Mouse (Mus musculus): Measurements from ENCODE around the gene Kcnh1. TPM values are rescaled to one million over a fixed set of nuclear protein-coding genes. Genes with fewer than 3 reads are reported as not detected.

The Kcnh1 gene
- total and polyA plus RNA-seq, 3 experiments: not detected

- peaks cover 0 to 3% of the 10 kb centered on the region in 2 experiments; a peak in 2 of 4 replicates for H3K4me1 ChIP-seq (ENCODE audit: control insufficient read depth in 1 of 2, insufficient read depth in 2 of 2)
- H3K27ac ChIP-seq (ENCODE audit: insufficient read depth, low read depth): no peak overlapping the region
- in situ Hi-C loops (cut with MboI; ENCODE audit: low pct_ligation_motif_present, low pct_unique_long_range_greater_than_20kb, low sequenced_read_pairs) (no loop called here), dilution Hi-C loops (cut with MboI; ENCODE audit: extremely low pct_ligation_motif_present, extremely low pct_unique_long_range_greater_than_20kb, low sequenced_read_pairs) (no loop called here)
- H3K9me3 ChIP-seq (replicated peaks; ENCODE audit: low read length): no peaks in the 10 kb centered on the region
- no peak for DNase-seq (ENCODE audit: extremely low read depth)
- H3K4me3 ChIP-seq (replicated peaks in 1 of 3; ENCODE audit: low read depth in 2 of 3, low read length in 2 of 3, poor library complexity in 1 of 3): no peak overlapping the region
- TF ChIP-seq TCF12 (IDR thresholded peaks at IDR 0.05; ENCODE audit: low read depth, low read length): no peak
- TF ChIP-seq RCOR1 (conservative IDR thresholded peaks at IDR 0.05; ENCODE audit: low read depth, low read length): no peak
- H3K27me3 ChIP-seq (replicated peaks): peaks cover 39% of the 10 kb centered on the region
- H3K9ac ChIP-seq (ENCODE audit: insufficient read depth, low read depth): no peak overlapping the region
- no peaks in the 10 kb centered on the region for H3K79me2 ChIP-seq (replicated peaks; ENCODE audit: control insufficient read depth, extremely low read depth, insufficient read depth, poor library complexity, severe bottlenecking)
- no peak overlapping the region for H3K4me2 ChIP-seq (ENCODE audit: insufficient read depth, low read depth, poor library complexity, severe bottlenecking)
- H3K36me3 ChIP-seq (replicated peaks in 1 of 2; ENCODE audit: control insufficient read depth in 1 of 2, insufficient read depth in 1 of 2, low read length in 1 of 2): no peaks in the 10 kb centered on the region
These were observed 294.5 kb downstream of the Kcnh1 start for GRCm38 (mm10) chr1:192485030-192485429.

GRCm38 (mm10) chr1:192487571-192487970, 297.0 kb downstream of the Kcnh1 start:
- in situ Hi-C loops (cut with MboI; ENCODE audit: low pct_ligation_motif_present, low pct_unique_long_range_greater_than_20kb, low sequenced_read_pairs) (no loop called here), dilution Hi-C loops (cut with MboI; ENCODE audit: extremely low pct_ligation_motif_present, extremely low pct_unique_long_range_greater_than_20kb, low sequenced_read_pairs) (no loop called here)
- H3K27ac ChIP-seq (ENCODE audit: insufficient read depth, low read depth): no peak overlapping the region
- no peak for DNase-seq (ENCODE audit: extremely low read depth)
- no peak for TF ChIP-seq CHD2 (IDR thresholded peaks at IDR 0.05; ENCODE audit: low read length)
- no peak for TF ChIP-seq NELFE (IDR thresholded peaks at IDR 0.05; ENCODE audit: low read depth, low read length)
- no peak for TF ChIP-seq ZMIZ1 (IDR thresholded peaks at IDR 0.05; ENCODE audit: low read depth, low read length)
- TF ChIP-seq CHD1 (IDR thresholded peaks at IDR 0.05; ENCODE audit: low read depth, low read length): no peak
- TF ChIP-seq ETS1 (conservative IDR thresholded peaks at IDR 0.05; ENCODE audit: low read depth, low read length): no peak
- no peak for TF ChIP-seq EP300 (IDR thresholded peaks at IDR 0.05; ENCODE audit: low read length)
- no peak for TF ChIP-seq ELF1 (IDR thresholded peaks at IDR 0.05; ENCODE audit: low read depth, low read length)
- TF ChIP-seq PAX5 (IDR thresholded peaks at IDR 0.05; ENCODE audit: low read length): no peak
- no peak for TF ChIP-seq USF1 (IDR thresholded peaks at IDR 0.05; ENCODE audit: low read depth, low read length)
- TF ChIP-seq MEF2A (IDR thresholded peaks at IDR 0.05; ENCODE audit: borderline replicate concordance, low read depth, low read length): no peak
- TF ChIP-seq UBTF (IDR thresholded peaks at IDR 0.05; ENCODE audit: low read depth, low read length): no peak
- no peak for TF ChIP-seq SIN3A (IDR thresholded peaks at IDR 0.05; ENCODE audit: low read length)
- no peak for TF ChIP-seq IRF4 (IDR thresholded peaks at IDR 0.05; ENCODE audit: low read depth, low read length)
- TF ChIP-seq MAZ (IDR thresholded peaks at IDR 0.05; ENCODE audit: low read depth, low read length): no peak
- no peak for TF ChIP-seq POLR2AphosphoS2 (IDR thresholded peaks at IDR 0.05; ENCODE audit: low read depth, low read length)
- TF ChIP-seq JUND (conservative IDR thresholded peaks at IDR 0.05; ENCODE audit: low read depth, low read length): no peak
- TF ChIP-seq NRF1 (IDR thresholded peaks at IDR 0.05; ENCODE audit: low read depth, low read length): no peak
- TF ChIP-seq MYC (IDR thresholded peaks at IDR 0.05; ENCODE audit: low read depth, low read length): no peak
- TF ChIP-seq BHLHE40 (IDR thresholded peaks at IDR 0.05; ENCODE audit: low read depth, low read length): no peak
- H3K27me3 ChIP-seq (replicated peaks): peaks cover 26% of the 10 kb centered on the region
- H3K9me3 ChIP-seq (replicated peaks; ENCODE audit: low read length): no peaks in the 10 kb centered on the region
- H3K4me1 ChIP-seq (ENCODE audit: control insufficient read depth in 1 of 2, insufficient read depth in 2 of 2): peaks cover 0 to 8% of the 10 kb centered on the region in 2 experiments; a peak in 2 of 4 replicates
- H3K4me2 ChIP-seq (ENCODE audit: insufficient read depth, low read depth, poor library complexity, severe bottlenecking): no peak overlapping the region
- no peak overlapping the region for H3K4me3 ChIP-seq (replicated peaks in 1 of 3; ENCODE audit: low read depth in 2 of 3, low read length in 2 of 3, poor library complexity in 1 of 3)
- no peaks in the 10 kb centered on the region for H3K79me2 ChIP-seq (replicated peaks; ENCODE audit: control insufficient read depth, extremely low read depth, insufficient read depth, poor library complexity, severe bottlenecking)
- no peaks in the 10 kb centered on the region for H3K36me3 ChIP-seq (replicated peaks in 1 of 2; ENCODE audit: control insufficient read depth in 1 of 2, insufficient read depth in 1 of 2, low read length in 1 of 2)
- H3K9ac ChIP-seq (ENCODE audit: insufficient read depth, low read depth): no peak overlapping the region

All from CH12.LX (cell line).